Mouse (Mus musculus) CH12.LX (cell line): Measurements from ENCODE around the gene U2af1.

Source experiments
- BHLHE40 ChIP-seq: IDR thresholded peaks from 2 replicates; pipeline ENCODE4 v1.6.1; 2011; ENCODE audit warnings: mild to moderate bottlenecking, low read depth, low read length, improper control_type of control experiment
- CTCF ChIP-seq, 2 experiments: IDR thresholded peaks in 1 of 2; conservative IDR thresholded peaks in 1 of 2; 2 replicates each; pipeline ENCODE4 v1.5.1; 2011 to 2012; ENCODE audit warnings: low read depth in 2 of 2, low read length in 2 of 2, improper control_type of control experiment in 1 of 2, inconsistent platforms in 1 of 2, mild to moderate bottlenecking in 1 of 2, moderate library complexity in 1 of 2
- ELF1 ChIP-seq: IDR thresholded peaks from 2 replicates; pipeline ENCODE4 v1.6.1; 2014; ENCODE audit warnings: low read depth, mild to moderate bottlenecking, inconsistent platforms, low read length, improper control_type of control experiment
- EP300 ChIP-seq: IDR thresholded peaks from 2 replicates; pipeline ENCODE4 v1.6.1; 2011; ENCODE audit warnings: low read length, improper control_type of control experiment
- MAFK ChIP-seq: IDR thresholded peaks from 2 replicates; pipeline ENCODE4 v1.6.1; 2011; ENCODE audit warnings: low read length, improper control_type of control experiment; ENCODE audit not compliant: insufficient replicate concordance
- MEF2A ChIP-seq: IDR thresholded peaks from 2 replicates; pipeline ENCODE4 v1.6.1; 2014; ENCODE audit warnings: low read depth, mild to moderate bottlenecking, inconsistent platforms, low read length, improper control_type of control experiment, borderline replicate concordance
- POLR2A ChIP-seq: IDR thresholded peaks from 2 replicates; pipeline ENCODE4 v1.6.1; 2011; ENCODE audit warnings: low read depth, mild to moderate bottlenecking, improper control_type of control experiment, low read length
- POLR2AphosphoS2 ChIP-seq: IDR thresholded peaks from 2 replicates; pipeline ENCODE4 v1.6.1; 2011; ENCODE audit warnings: low read depth, low read length, improper control_type of control experiment
- USF1 ChIP-seq: IDR thresholded peaks from 2 replicates; pipeline ENCODE4 v1.6.1; 2014; ENCODE audit warnings: low read depth, mild to moderate bottlenecking, inconsistent platforms, low read length, improper control_type of control experiment
- ZNF384 ChIP-seq: IDR thresholded peaks from 2 replicates; pipeline ENCODE4 v1.6.1; 2012; ENCODE audit warnings: low read depth, low read length, improper control_type of control experiment, inconsistent platforms

DNA sequence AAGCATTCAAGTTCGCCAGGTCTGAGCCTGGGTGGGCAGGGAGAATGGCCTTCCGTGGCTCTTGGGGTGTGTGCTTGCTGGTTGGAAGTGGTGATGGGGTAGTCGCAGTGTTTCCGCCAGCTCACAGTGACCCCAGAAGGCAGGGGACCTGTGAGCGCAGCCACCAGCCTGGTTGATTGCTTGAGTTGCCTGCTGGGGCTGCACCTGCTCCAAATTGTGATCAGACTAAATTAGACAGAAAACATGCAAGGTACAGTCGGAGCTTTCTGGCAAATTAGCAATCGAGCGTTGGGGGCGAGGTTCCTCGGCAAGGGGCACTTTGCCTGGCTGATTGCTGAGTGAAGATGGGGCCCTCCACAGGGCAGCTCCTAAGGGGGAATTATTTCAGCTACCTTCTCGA lies 39.7 kb upstream of the U2af1 start:
- TF ChIP-seq EP300 (no peak), CTCF (conservative IDR thresholded peaks at IDR 0.05 in 1 of 2, IDR thresholded peaks at IDR 0.05 in 1 of 2; ENCODE audit: low read depth in 2 of 2, low read length in 2 of 2) (no peak), POLR2A (no peak), ZNF384 (no peak), ELF1 (no peak), USF1 (no peak), MAFK (no peak), MEF2A (no peak), BHLHE40 (no peak), POLR2AphosphoS2 (no peak)
